Mouse (Mus musculus) gastrocnemius, postnatal 14 days (tissue): ENCODE data around the gene Kdm2b. TPM values are rescaled to one million over a fixed set of nuclear protein-coding genes. Genes with fewer than 3 reads are reported as not detected.

Source experiments
- DNase-seq: peaks from one replicate; pipeline ENCODE4 v3.0.0; 2021; ENCODE audit warnings: mixed read lengths
- intact Hi-C: fragments of 180-260 bp; cut with DNase I; formaldehyde crosslinking; loops from one replicate; pipeline ENCODE4 v1.15.1; 2025; ENCODE audit warnings: low total_unique reads
- total RNA-seq, 2 experiments: library from RNA; stranded (reverse); gene quantifications; 2 replicates each; pipeline ENCODE4 v1.2.3; 2021

Kdm2b gene
- total RNA-seq, 2 experiments from 2014 or later: 13.4 to 14.4 TPM

DNA sequence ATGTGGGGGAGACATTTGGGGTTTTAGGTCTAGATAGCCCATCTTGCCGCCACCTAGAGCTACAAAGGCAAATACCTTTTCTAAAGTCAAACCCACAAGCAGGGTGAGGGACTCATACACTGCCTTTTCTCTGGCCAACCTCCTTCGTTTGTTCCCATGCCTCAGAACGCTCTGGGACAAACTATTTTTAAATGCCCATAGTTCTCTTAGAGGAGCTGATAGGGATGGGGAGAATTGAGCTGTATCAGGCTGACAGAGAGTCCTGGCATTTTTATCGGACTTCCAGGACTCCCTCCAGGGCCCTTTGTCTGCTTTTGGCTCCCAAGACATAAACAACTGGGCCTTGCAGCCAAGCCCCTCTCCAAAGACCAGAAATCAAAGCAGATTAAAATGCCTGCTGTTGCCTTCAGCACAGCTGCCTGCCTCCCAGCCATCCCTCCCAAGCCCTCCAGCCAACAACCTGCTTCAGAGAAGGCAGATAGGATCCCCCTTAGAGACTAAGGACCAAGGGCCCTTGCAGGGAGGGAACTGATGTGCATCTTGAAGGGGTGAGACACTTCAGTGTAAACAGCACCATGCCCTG is 51.6 kb downstream of the Kdm2b start:
- intact Hi-C loops: no loop called here
- DNase-seq: no peak

DNA sequence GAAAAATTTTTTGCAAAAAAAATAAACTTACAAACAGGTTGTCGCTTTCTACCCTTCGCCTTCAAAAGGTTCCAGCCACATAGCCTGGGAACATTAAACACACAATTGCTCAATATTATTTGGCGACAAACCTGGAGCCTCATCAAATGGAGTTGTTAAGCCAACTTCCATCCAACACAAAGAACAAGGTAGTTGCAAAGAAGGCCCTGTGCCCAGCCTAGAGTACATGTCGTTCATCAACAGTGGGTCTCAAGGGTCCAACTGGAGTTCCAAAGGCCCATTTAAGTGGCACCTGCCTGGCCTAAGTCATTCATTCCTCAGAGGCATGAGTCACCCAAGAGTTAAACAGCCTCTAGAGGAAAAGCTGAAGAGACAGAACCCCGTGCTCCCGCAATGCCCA is 52.6 kb downstream of the Kdm2b start:
- no peak for DNase-seq
- intact Hi-C loops: no loop called here

- DNase-seq: no peak
- intact Hi-C loops: no loop called here
These were observed 53.8 kb downstream of the Kdm2b start for GRCm38 (mm10) chr5:122935810-122936209.

- intact Hi-C loops: no loop called here
- no peak for DNase-seq
These were observed 58.6 kb downstream of the Kdm2b start for GRCm38 (mm10) chr5:122930991-122931390.

- intact Hi-C loops: no loop called here
- no peak for DNase-seq
These were observed 61.3 kb downstream of the Kdm2b start for GRCm38 (mm10) chr5:122928293-122928692.

GRCm38 (mm10) chr5:122927703-122928102 is 61.9 kb downstream of the Kdm2b start:
- no peak for DNase-seq
- intact Hi-C loops: no loop called here

DNA sequence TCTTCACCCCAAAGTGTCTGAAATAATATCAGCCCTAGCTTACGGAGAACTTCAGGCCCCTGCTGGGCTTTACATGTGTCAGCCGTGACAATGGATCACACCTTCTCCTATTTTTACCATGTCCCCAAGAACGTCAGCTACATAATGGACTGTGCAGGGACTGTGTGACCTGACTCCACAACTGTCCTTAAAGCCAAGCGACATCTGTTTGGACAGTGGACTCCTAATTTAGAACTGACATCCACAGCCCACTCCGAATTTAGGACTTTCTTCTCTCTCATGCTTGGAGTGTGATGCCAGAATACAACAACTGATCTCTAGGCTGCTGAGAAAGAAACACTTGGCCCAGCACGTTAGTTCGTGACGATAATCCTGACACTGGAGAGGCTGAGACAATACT is 62.5 kb downstream of the Kdm2b start:
- intact Hi-C loops: no loop called here
- DNase-seq: no peak

DNA sequence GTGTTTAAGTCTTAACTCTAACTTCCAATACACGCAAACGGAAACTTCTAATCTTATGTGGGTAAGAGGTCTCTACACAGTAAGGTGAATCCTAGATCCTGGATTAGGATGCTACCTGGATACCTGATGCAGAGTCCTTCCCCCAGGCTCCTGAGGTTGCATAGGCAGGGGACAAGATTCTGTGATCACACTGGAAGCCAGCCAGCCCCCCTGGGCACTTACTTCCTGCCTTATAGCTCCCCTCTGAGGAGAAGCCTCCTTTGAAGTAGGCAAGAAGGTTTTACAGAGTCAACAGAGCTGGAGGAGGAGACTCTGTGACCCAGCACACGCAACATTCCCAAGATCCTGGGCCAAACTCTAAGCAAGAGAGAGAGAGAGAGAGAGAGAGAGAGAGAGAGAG is 63.3 kb downstream of the Kdm2b start:
- no peak for DNase-seq
- intact Hi-C loops: no loop called here

- intact Hi-C loops: no loop called here
These were observed 64.1 kb downstream of the Kdm2b start for GRCm38 (mm10) chr5:122925534-122925958.

DNA sequence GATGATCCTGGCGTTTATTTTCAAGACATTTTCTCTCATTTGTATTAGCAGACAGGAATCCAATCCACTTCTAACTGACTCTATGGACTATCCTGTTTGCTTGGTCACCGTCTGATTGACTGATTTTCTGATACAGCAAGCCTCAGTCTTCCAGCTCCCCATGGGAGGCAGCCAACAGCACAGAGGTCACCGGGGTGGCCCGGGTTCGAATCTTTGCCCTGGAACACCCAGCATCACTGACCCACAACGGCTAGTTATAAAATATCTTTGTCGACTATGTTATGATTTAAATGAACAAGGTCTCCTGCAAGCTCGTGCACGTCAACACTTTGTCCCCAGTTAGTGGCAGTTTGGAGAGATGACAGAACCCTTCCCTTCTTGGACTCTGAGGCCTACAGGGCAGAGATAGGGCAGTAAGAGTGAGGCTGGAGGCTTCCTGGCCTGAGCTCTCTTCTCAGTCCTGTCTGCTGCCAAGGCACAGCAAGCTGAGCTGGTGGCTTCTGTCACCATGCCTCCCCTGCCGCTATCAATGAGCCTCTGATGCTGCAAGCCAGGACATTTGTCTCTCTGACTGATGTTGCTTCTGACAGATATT is 65.7 kb downstream of the Kdm2b start:
- intact Hi-C loops: no loop called here
- peak; percentile 17 for DNase-seq

More at GRCm38 (mm10) chr5:122925534-122925958, 64.1 kb downstream of the Kdm2b start:
- peak; percentile 57 for DNase-seq

- intact Hi-C loops: no loop called here
- DNase-seq: no peak
These were observed 67.7 kb downstream of the Kdm2b start for GRCm38 (mm10) chr5:122921941-122922340.

- DNase-seq: no peak
- intact Hi-C loops: no loop called here
These were observed 69.1 kb downstream of the Kdm2b start for GRCm38 (mm10) chr5:122920557-122920956.

- intact Hi-C loops: no loop called here
- no peak for DNase-seq
These were observed 71.5 kb downstream of the Kdm2b start for GRCm38 (mm10) chr5:122917982-122918711.

GRCm38 (mm10) chr5:122916147-122916546 is 73.5 kb downstream of the Kdm2b start:
- no peak for DNase-seq
- intact Hi-C loops: no loop called here

GRCm38 (mm10) chr5:122912863-122913262 is 76.8 kb downstream of the Kdm2b start:
- intact Hi-C loops: no loop called here
- no peak for DNase-seq

GRCm38 (mm10) chr5:122909481-122909880 is 80.1 kb downstream of the Kdm2b start:
- intact Hi-C loops: no loop called here
- no peak for DNase-seq

GRCm38 (mm10) chr5:122908001-122908400 is 81.6 kb downstream of the Kdm2b start:
- DNase-seq: no peak
- intact Hi-C loops: no loop called here

- intact Hi-C loops: no loop called here
- no peak for DNase-seq
These were observed 82.4 kb downstream of the Kdm2b start for GRCm38 (mm10) chr5:122907182-122907581.

DNA sequence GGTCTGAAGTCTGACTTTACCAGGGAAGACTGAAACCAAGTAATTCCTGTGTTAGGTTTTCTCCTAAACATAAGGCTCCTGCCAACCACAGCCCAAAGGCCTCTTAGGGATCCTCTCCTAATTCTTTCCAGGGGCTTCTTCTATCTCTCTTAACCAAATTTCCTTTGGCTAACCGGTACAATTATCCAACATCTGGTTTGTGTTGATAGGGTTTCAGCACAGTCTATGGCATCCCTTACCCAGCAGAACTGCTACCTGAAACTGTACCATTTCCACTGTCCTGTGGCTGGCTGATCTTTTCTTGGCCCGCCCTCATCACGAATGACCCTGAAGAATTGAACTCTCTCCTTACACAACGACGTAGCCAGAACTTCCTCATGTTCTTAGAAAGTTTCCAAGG is 86.5 kb downstream of the Kdm2b start:
- DNase-seq: no peak
- intact Hi-C loops: no loop called here

GRCm38 (mm10) chr5:122902228-122902627 is 87.4 kb downstream of the Kdm2b start:
- intact Hi-C loops: no loop called here

GRCm38 (mm10) chr5:122901666-122902065 is 88.0 kb downstream of the Kdm2b start:
- DNase-seq: no peak
- intact Hi-C loops: no loop called here

More at GRCm38 (mm10) chr5:122902228-122902627, 87.4 kb downstream of the Kdm2b start:
- DNase-seq: no peak
